Mouse (Mus musculus) MEL (cell line): ENCODE data around the gene Fbn1. TPM values are rescaled to one million over a fixed set of nuclear protein-coding genes. Genes with fewer than 3 reads are reported as not detected.

Source experiments
- DNase-seq: peaks from one replicate; pipeline ENCODE4 v3.0.0; 2011; ENCODE audit warnings: low read depth, low spot score
- H3K27ac ChIP-seq: 2 replicates; pipeline ENCODE4 v1.5.1; 2012; ENCODE audit warnings: low read depth, mild to moderate bottlenecking, control low read depth, low read length, moderate library complexity; ENCODE audit not compliant: control insufficient read depth
- H3K27me3 ChIP-seq, 2 experiments: fragments of 150-350 bp in 1 of 2; sonication (generic) in 1 of 2; 2 replicates each; pipeline ENCODE4 v1.6.1; 2012; ENCODE audit warnings: low read length in 2 of 2, mild to moderate bottlenecking in 2 of 2, improper control_type of control experiment in 1 of 2, moderate library complexity in 1 of 2; ENCODE audit not compliant: insufficient read depth in 2 of 2, control insufficient read depth in 1 of 2
- H3K36me3 ChIP-seq, 2 experiments: 2 replicates each; pipeline ENCODE4 v1.6.1; 2012 to 2014; ENCODE audit warnings: low read length in 2 of 2, improper control_type of control experiment in 1 of 2, inconsistent platforms in 1 of 2, mild to moderate bottlenecking in 1 of 2; ENCODE audit not compliant: insufficient read depth in 2 of 2, control insufficient read depth in 1 of 2
- H3K4me1 ChIP-seq, 2 experiments: fragments of 150-350 bp in 1 of 2; sonication (generic) in 1 of 2; 2 replicates each; pipeline ENCODE4 v1.6.1; 2012; ENCODE audit warnings: low read length in 2 of 2, improper control_type of control experiment in 1 of 2, mild to moderate bottlenecking in 1 of 2; ENCODE audit not compliant: insufficient read depth in 2 of 2, control insufficient read depth in 1 of 2
- H3K4me3 ChIP-seq, 2 experiments: fragments of 150-350 bp in 1 of 2; sonication (generic) in 1 of 2; 2 replicates each; pipeline ENCODE4 v1.5.1; 2012; ENCODE audit warnings: low read depth in 2 of 2, low read length in 2 of 2, mild to moderate bottlenecking in 2 of 2, moderate library complexity in 2 of 2, control low read depth in 1 of 2, improper control_type of control experiment in 1 of 2; ENCODE audit not compliant: control insufficient read depth in 1 of 2, insufficient read depth in 1 of 2
- H3K79me2 ChIP-seq: 2 replicates; pipeline ENCODE4 v1.6.1; 2012; ENCODE audit warnings: mild to moderate bottlenecking, low read length, moderate library complexity; ENCODE audit not compliant: control insufficient read depth, poor library complexity, insufficient read depth
- H3K9ac ChIP-seq: 2 replicates; pipeline ENCODE4 v1.6.1; 2012; ENCODE audit warnings: low read depth, mild to moderate bottlenecking, control low read depth, low read length, moderate library complexity; ENCODE audit not compliant: control insufficient read depth, poor library complexity, severe bottlenecking
- H3K9me3 ChIP-seq: fragments of 150-350 bp; sonication (generic); replicated peaks from 2 replicates; pipeline ENCODE4 v1.6.1; 2012; ENCODE audit warnings: mild to moderate bottlenecking, low read length, improper control_type of control experiment, moderate library complexity; ENCODE audit not compliant: insufficient read depth
- BHLHE40 ChIP-seq: IDR thresholded peaks from 2 replicates; pipeline ENCODE4 v1.6.1; 2012; ENCODE audit warnings: low read depth, mild to moderate bottlenecking, inconsistent platforms, low read length, improper control_type of control experiment, borderline replicate concordance
- E2F4 ChIP-seq: IDR thresholded peaks from 2 replicates; pipeline ENCODE4 v1.6.1; 2011; ENCODE audit warnings: low read depth, low read length, improper control_type of control experiment, borderline replicate concordance
- EP300 ChIP-seq, 2 experiments: IDR thresholded peaks; 2 replicates each; pipeline ENCODE4 v1.6.1; 2011; ENCODE audit warnings: improper control_type of control experiment in 2 of 2, low read length in 2 of 2, low read depth in 1 of 2, mild to moderate bottlenecking in 1 of 2
- ETS1 ChIP-seq: IDR thresholded peaks from 2 replicates; pipeline ENCODE4 v1.6.1; 2012; ENCODE audit warnings: low read depth, mild to moderate bottlenecking, inconsistent platforms, low read length, improper control_type of control experiment, moderate library complexity
- GATA1 ChIP-seq: IDR thresholded peaks from 2 replicates; pipeline ENCODE4 v1.6.1; 2011; ENCODE audit warnings: low read depth, low read length, improper control_type of control experiment
- HCFC1 ChIP-seq: IDR thresholded peaks from 2 replicates; pipeline ENCODE4 v1.6.1; 2012; ENCODE audit warnings: low read depth, mild to moderate bottlenecking, inconsistent platforms, low read length, improper control_type of control experiment, moderate library complexity
- KAT2A ChIP-seq: conservative IDR thresholded peaks from 2 replicates; pipeline ENCODE4 v1.6.1; 2012; ENCODE audit warnings: low read depth, low read length, improper control_type of control experiment, inconsistent platforms
- MAX ChIP-seq: IDR thresholded peaks from 2 replicates; pipeline ENCODE4 v1.6.1; 2011; ENCODE audit warnings: low read length, improper control_type of control experiment
- MEF2A ChIP-seq: IDR thresholded peaks from 2 replicates; pipeline ENCODE4 v1.6.1; 2014; ENCODE audit warnings: low read depth, mild to moderate bottlenecking, inconsistent platforms, low read length, improper control_type of control experiment; ENCODE audit not compliant: poor library complexity, insufficient replicate concordance, severe bottlenecking; ENCODE audit errors: extremely low read depth
- MXI1 ChIP-seq: IDR thresholded peaks from 2 replicates; pipeline ENCODE4 v1.6.1; 2011; ENCODE audit warnings: mild to moderate bottlenecking, low read depth, low read length, improper control_type of control experiment
- MYB ChIP-seq: IDR thresholded peaks from 2 replicates; pipeline ENCODE4 v1.6.1; 2011; ENCODE audit warnings: mild to moderate bottlenecking, low read depth, low read length, improper control_type of control experiment
- POLR2A ChIP-seq, 2 experiments: IDR thresholded peaks; 2 replicates each; pipeline ENCODE4 v1.6.1; 2011 to 2012; ENCODE audit warnings: low read length in 2 of 2, mild to moderate bottlenecking in 2 of 2, control low read depth in 1 of 2, improper control_type of control experiment in 1 of 2, low read depth in 1 of 2, moderate library complexity in 1 of 2; ENCODE audit not compliant: control insufficient read depth in 1 of 2, insufficient read depth in 1 of 2, poor library complexity in 1 of 2
- RAD21 ChIP-seq: IDR thresholded peaks from 2 replicates; pipeline ENCODE4 v1.6.1; 2011; ENCODE audit warnings: mild to moderate bottlenecking, low read depth, low read length, improper control_type of control experiment
- RCOR1 ChIP-seq: IDR thresholded peaks from 2 replicates; pipeline ENCODE4 v1.6.1; 2012; ENCODE audit warnings: low read depth, mild to moderate bottlenecking, inconsistent platforms, low read length, improper control_type of control experiment
- TAL1 ChIP-seq: IDR thresholded peaks from 2 replicates; pipeline ENCODE4 v1.6.1; 2012; ENCODE audit warnings: mild to moderate bottlenecking, inconsistent platforms, low read length, moderate library complexity, mixed read lengths
- TBP ChIP-seq: IDR thresholded peaks from 2 replicates; pipeline ENCODE4 v1.8.0; 2011; ENCODE audit warnings: low read depth, low read length, improper control_type of control experiment
- TCF12 ChIP-seq: IDR thresholded peaks from 2 replicates; pipeline ENCODE4 v1.6.1; 2014; ENCODE audit warnings: low read depth, mild to moderate bottlenecking, inconsistent platforms, low read length, improper control_type of control experiment, moderate library complexity
- UBTF ChIP-seq: IDR thresholded peaks from 2 replicates; pipeline ENCODE4 v1.6.1; 2012; ENCODE audit warnings: low read depth, mild to moderate bottlenecking, inconsistent platforms, low read length, improper control_type of control experiment, moderate library complexity, borderline replicate concordance; ENCODE audit not compliant: insufficient read depth
- USF2 ChIP-seq, 2 experiments: IDR thresholded peaks; 2 replicates each; pipeline ENCODE4 v1.6.1; 2011 to 2012; ENCODE audit warnings: improper control_type of control experiment in 2 of 2, low read length in 2 of 2, borderline replicate concordance in 1 of 2, inconsistent platforms in 1 of 2, low read depth in 1 of 2, mild to moderate bottlenecking in 1 of 2; ENCODE audit not compliant: insufficient read depth in 1 of 2
- ZC3H11A ChIP-seq: IDR thresholded peaks from 2 replicates; pipeline ENCODE4 v1.6.1; 2012; ENCODE audit warnings: low read depth, mild to moderate bottlenecking, inconsistent platforms, low read length, improper control_type of control experiment
- ZKSCAN1 ChIP-seq: IDR thresholded peaks from 2 replicates; pipeline ENCODE4 v1.6.1; 2012; ENCODE audit warnings: low read depth, mild to moderate bottlenecking, inconsistent platforms, low read length, improper control_type of control experiment, moderate library complexity
- ZMIZ1 ChIP-seq: IDR thresholded peaks from 2 replicates; pipeline ENCODE4 v1.6.1; 2012; ENCODE audit warnings: low read depth, mild to moderate bottlenecking, inconsistent platforms, low read length, improper control_type of control experiment, moderate library complexity
- polyA plus RNA-seq, 2 experiments: library from polyadenylated mRNA; stranded (reverse) in 1 of 2; unstranded in 1 of 2; fragments of >175 nt in 1 of 2; fragments of >200 nt in 1 of 2; gene quantifications; 2 replicates each; pipeline versions ENCODE4 v1.2.1 to v1.2.4; 2012; ENCODE audit warnings: low replicate concordance in 2 of 2, low read depth in 1 of 2; ENCODE audit not compliant: insufficient read length in 2 of 2, insufficient read depth in 1 of 2, missing spikeins in 1 of 2
- total RNA-seq: library from RNA; depleted of rRNA; stranded (reverse); fragments of 300-350 nt; gene quantifications from 2 replicates; pipeline ENCODE4 v1.2.3, GENCODE M21; 2012

Gene Fbn1
- total and polyA plus RNA-seq, 3 experiments, result 0.01 TPM; not detected in 2

- Histone ChIP-seq H3K27ac (no peak overlapping the region), H3K36me3 (no peaks in the 10 kb centered on the region)
- no peak for TF ChIP-seq EP300 (IDR thresholded peaks at IDR 0.05; ENCODE audit: low read depth in 1 of 2, low read length in 2 of 2)
- TF ChIP-seq KAT2A, result no peak
- TF ChIP-seq POLR2A (IDR thresholded peaks at IDR 0.05; ENCODE audit: control insufficient read depth in 1 of 2, insufficient read depth in 1 of 2, low read depth in 1 of 2, low read length in 2 of 2, poor library complexity in 1 of 2), result no peak
- no peak for TF ChIP-seq E2F4
- no peak for TF ChIP-seq TAL1
- no peak for TF ChIP-seq TCF12
- no peak for TF ChIP-seq ZKSCAN1
- TF ChIP-seq MXI1, result no peak
- TF ChIP-seq MYB, result no peak
- TF ChIP-seq ZMIZ1, result no peak
- TF ChIP-seq GATA1, result no peak
- no peak for TF ChIP-seq TBP
- TF ChIP-seq UBTF, result no peak
Measured at GRCm38 (mm10) chr2:125540579-125540978, 32.8 kb upstream of the Fbn1 start.

GRCm38 (mm10) chr2:125539640-125540039 lies 31.8 kb upstream of the Fbn1 start:
- Histone ChIP-seq H3K9me3 (no peaks in the 10 kb centered on the region), H3K4me3 (no peak overlapping the region), H3K9ac (no peak overlapping the region), H3K27me3 (no peaks in the 10 kb centered on the region), H3K36me3 (no peaks in the 10 kb centered on the region), H3K4me1 (no peaks in the 10 kb centered on the region), H3K79me2 (no peaks in the 10 kb centered on the region), H3K27ac (no peak overlapping the region)
- TF ChIP-seq KAT2A (no peak), ETS1 (no peak), TBP (no peak), MAX (no peak), ZC3H11A (no peak), EP300 (IDR thresholded peaks at IDR 0.05; ENCODE audit: low read depth in 1 of 2, low read length in 2 of 2) (no peak), MXI1 (no peak), ZKSCAN1 (no peak), TAL1 (no peak), HCFC1 (no peak), MEF2A (no peak), USF2 (IDR thresholded peaks at IDR 0.05; ENCODE audit: borderline replicate concordance in 1 of 2, insufficient read depth in 1 of 2, low read depth in 1 of 2, low read length in 2 of 2) (no peak), MYB (no peak), UBTF (no peak), RAD21 (no peak), RCOR1 (no peak), BHLHE40 (no peak)
- DNase-seq, result no peak

More at GRCm38 (mm10) chr2:125540579-125540978, 32.8 kb upstream of the Fbn1 start:
- no peaks in the 10 kb centered on the region for H3K9me3 ChIP-seq
- no peaks in the 10 kb centered on the region for H3K27me3 ChIP-seq
- no peak overlapping the region for H3K9ac ChIP-seq
- H3K79me2 ChIP-seq, result no peaks in the 10 kb centered on the region
- no peak overlapping the region for H3K4me3 ChIP-seq
- H3K4me1 ChIP-seq, result no peaks in the 10 kb centered on the region
- DNase-seq, result no peak
